Mouse (Mus musculus): ENCODE measurements at regions not wholly inside any gene's neighbourhood (a gene's known extent, or its start where the extent isn't known, plus 50 kb on each side); places are given as distances from the start of the nearest gene placed in this dataset.

DNA sequence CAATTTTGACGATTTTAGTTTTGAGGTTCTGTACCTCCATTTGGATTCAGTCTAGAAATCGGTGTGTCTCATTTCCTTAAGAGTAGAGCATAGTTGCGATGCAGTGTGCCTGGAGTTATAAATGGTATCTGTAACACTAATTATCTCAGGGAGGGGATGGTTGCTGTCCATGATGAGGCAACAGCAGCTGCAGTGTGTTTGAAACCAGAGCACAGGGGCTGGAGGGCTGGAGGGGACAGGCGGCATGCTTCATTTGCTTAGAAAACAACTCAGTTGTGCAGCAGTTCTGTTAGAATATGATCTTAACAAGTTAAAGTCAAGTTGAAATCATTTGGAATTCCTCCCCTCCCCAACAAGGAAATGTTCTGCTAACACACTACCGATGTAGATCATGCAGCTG, 69.3 kb upstream of the Lrig3 start:
- TF ChIP-seq POLR2A (IDR thresholded peaks at IDR 0.05; ENCODE audit: borderline replicate concordance, extremely low read depth, low read depth, low read length) (no peak), CTCF (IDR thresholded peaks at IDR 0.05; ENCODE audit: insufficient read depth, low read length) (no peak)
- no peaks in the 10 kb centered on the region for H3K4me1 ChIP-seq (ENCODE audit: control insufficient read depth, insufficient read depth, low read length)
- 77% methylated on average over 5 of the region's 5 CpGs for WGBS
- no peak for DNase-seq
- H3K4me3 ChIP-seq (replicated peaks; ENCODE audit: extremely low read depth, low read depth, low read length): no peak overlapping the region

DNA sequence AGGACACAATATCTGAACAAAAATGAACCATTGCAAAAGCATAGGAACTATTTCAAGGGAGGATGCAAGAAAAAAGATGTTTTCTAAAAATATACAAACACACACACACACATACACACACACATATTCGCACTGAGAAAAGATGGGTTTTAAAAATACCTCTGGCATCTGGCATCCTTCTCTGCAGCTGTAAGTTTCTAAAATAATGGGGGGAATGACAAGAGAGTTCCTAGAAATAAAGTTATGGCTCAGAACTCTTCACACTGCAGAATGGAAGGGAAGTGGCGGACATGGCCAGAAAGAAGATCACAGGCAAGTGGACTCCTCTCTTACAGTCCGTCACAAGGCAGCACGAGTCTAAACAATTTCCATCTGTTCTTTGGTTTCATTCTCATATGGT, 66.5 kb upstream of the Lrig3 start:
- no peak for DNase-seq
- Histone ChIP-seq H3K4me3 (replicated peaks; ENCODE audit: extremely low read depth, low read depth, low read length) (no peak overlapping the region), H3K4me1 (ENCODE audit: control insufficient read depth, insufficient read depth, low read length) (no peaks in the 10 kb centered on the region)
- no peak for TF ChIP-seq CTCF (IDR thresholded peaks at IDR 0.05; ENCODE audit: insufficient read depth, low read length)
- TF ChIP-seq POLR2A (IDR thresholded peaks at IDR 0.05; ENCODE audit: borderline replicate concordance, extremely low read depth, low read depth, low read length): no peak
- WGBS: 91% methylated on average over 4 of the region's 4 CpGs

DNA sequence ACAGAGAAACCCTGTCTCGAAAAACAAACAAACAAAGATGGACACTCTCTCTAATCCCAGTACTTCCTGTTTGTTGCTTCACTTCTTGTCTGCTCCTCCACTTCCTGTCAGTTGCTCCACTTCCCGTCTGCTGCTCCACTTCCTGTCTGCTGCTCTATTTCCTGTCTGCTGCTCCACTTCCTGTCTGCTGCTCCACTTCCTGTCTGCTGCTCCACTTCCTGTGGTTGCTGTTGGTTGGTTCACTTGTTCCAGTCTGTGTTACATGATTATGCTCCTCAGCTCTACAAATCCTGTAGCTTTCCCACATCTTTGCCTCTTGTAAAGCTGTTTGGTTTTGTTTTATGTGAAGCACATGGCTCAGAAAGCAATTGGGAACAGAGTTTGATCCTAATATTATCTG, 65.4 kb upstream of the Lrig3 start:
- no peak for TF ChIP-seq CTCF (IDR thresholded peaks at IDR 0.05; ENCODE audit: insufficient read depth, low read length)
- no peak for TF ChIP-seq POLR2A (IDR thresholded peaks at IDR 0.05; ENCODE audit: borderline replicate concordance, extremely low read depth, low read depth, low read length)
- Histone ChIP-seq H3K4me3 (replicated peaks; ENCODE audit: extremely low read depth, low read depth, low read length) (no peak overlapping the region), H3K4me1 (ENCODE audit: control insufficient read depth, insufficient read depth, low read length) (no peaks in the 10 kb centered on the region)
- WGBS: 64% methylated on average over 2 of the region's 2 CpGs
- no peak for DNase-seq

DNA sequence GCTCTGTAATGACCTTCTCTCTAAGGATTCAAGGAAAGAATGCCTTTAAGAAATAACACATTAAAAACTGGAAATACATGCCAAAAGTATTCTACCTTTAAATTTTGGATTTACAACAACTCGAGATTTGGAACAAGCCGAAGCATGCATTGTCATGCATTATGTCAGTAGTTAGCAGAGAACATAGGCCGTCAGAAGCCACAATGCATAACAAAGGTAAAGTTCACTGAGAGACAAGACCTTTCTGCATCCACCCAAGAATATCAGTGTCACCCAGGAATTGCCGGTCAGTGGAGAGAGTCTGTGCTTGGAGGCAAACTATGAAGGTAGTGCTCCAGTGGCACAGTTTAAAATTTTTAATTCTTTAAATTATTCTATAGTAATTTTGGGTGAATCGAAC, 63.3 kb upstream of the Lrig3 start:
- Histone ChIP-seq H3K4me3 (replicated peaks; ENCODE audit: extremely low read depth, low read depth, low read length) (no peak overlapping the region), H3K4me1 (ENCODE audit: control insufficient read depth, insufficient read depth, low read length) (no peaks in the 10 kb centered on the region)
- no peak for TF ChIP-seq CTCF (IDR thresholded peaks at IDR 0.05; ENCODE audit: insufficient read depth, low read length)
- no peak for TF ChIP-seq POLR2A (IDR thresholded peaks at IDR 0.05; ENCODE audit: borderline replicate concordance, extremely low read depth, low read depth, low read length)
- 84% methylated on average over 5 of the region's 5 CpGs for WGBS
- DNase-seq: no peak

DNA sequence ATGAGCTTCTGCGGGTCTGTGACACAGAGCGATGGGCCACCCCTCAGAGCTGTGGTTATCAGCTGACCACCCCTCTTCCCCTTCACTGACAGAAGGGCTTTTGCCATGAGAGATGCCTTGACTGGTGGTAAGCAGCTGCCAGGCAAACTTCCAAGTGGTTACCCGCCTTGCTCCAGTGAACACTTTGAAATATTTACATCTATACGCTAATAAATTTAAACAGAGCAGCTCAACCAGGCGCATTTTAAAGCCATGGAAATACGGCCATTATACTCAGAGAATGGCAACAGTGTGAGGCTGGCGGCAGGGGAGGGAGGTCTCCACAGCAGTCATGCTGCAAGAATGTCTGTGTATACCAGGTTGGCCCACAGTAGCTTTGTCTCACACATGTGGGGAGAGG, 53.8 kb upstream of the Lrig3 start:
- 70% methylated on average over 7 of the region's 7 CpGs for WGBS
- Histone ChIP-seq H3K4me3 (replicated peaks; ENCODE audit: extremely low read depth, low read depth, low read length) (no peak overlapping the region), H3K4me1 (ENCODE audit: control insufficient read depth, insufficient read depth, low read length) (no peaks in the 10 kb centered on the region)
- DNase-seq: no peak
- TF ChIP-seq CTCF (IDR thresholded peaks at IDR 0.05; ENCODE audit: insufficient read depth, low read length): no peak
- TF ChIP-seq POLR2A (IDR thresholded peaks at IDR 0.05; ENCODE audit: borderline replicate concordance, extremely low read depth, low read depth, low read length): no peak

Data from lung, adult 2 months (tissue).